Mouse (Mus musculus) gastrocnemius, postnatal 14 days (tissue): Measurements from ENCODE around the gene Mea1. TPM values are rescaled to one million over a fixed set of nuclear protein-coding genes. Genes with fewer than 3 reads are reported as not detected.

Experiments used
- DNase-seq: peaks from one replicate; pipeline ENCODE4 v3.0.0; 2021; ENCODE audit warnings: mixed read lengths
- intact Hi-C: fragments of 180-260 bp; cut with DNase I; formaldehyde crosslinking; loops from one replicate; pipeline ENCODE4 v1.15.1; 2025; ENCODE audit warnings: low total_unique reads
- total RNA-seq, 2 experiments: library from RNA; stranded (reverse); gene quantifications; 2 replicates each; pipeline ENCODE4 v1.2.3; 2021

The Mea1 gene
- total RNA-seq, 2 experiments from 2014 or later = 46.2 to 57.6 TPM

GRCm38 (mm10) chr17:46728021-46728420 is 49.4 kb downstream of the Mea1 start:
- intact Hi-C loops = loop anchor here (5.0 kb wide), 1 partner anchor 201 kb away; no protein-coding TSS in a partner anchor
- DNase-seq = no peak

- intact Hi-C loops = loop anchor here (5.0 kb wide), 1 partner anchor 201 kb away; no protein-coding TSS in a partner anchor
- no peak for DNase-seq
These were observed 49.9 kb downstream of the Mea1 start for GRCm38 (mm10) chr17:46728496-46728895.

DNA sequence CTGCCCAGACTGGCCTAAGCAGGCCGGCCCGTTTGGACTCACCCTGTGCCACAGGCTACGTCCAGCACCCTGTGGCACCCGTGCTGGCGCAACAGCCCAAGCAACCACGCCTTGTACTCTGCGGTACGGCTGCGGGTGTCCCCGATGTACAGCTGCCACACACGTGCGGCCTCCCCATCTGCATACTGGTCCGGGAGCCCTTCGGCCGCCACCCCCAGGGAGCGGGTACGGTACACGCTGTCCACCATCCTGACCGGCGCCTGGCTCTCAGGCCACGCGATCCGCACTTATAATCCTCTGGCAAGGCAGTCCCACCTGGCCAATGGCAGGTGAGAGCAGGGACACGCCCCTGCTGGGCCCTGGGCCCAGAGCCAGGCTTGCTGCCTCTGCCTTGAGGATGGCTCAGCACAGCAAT is 50.3 kb downstream of the Mea1 start, which contains the start of gene Gnmt:
Gene Gnmt (minus strand): TSS at position 265 of the 415 bp plus-strand sequence.
- no peak for DNase-seq

More for the DNA sequence above, 50.3 kb downstream of the Mea1 start, which contains the start of gene Gnmt:
- intact Hi-C loops = loop anchor here (5.0 kb wide), 1 partner anchor 202 kb away; no protein-coding TSS in a partner anchor

Other genes starting within 250 kb of the Mea1 start
- 1 to 10 TPM in 1 of 2 experiments, under 1 TPM in 1; 0.78 to 1.7 TPM for gene Crip3, start 249.9 kb upstream of the Mea1 start, total RNA-seq
- gene Slc22a7, start 240.3 kb upstream of the Mea1 start, total RNA-seq = not detected
- 1 to 10 TPM; 3.3 to 4.6 TPM for gene Ttbk1, start 191.1 kb upstream of the Mea1 start, total RNA-seq
- gene Dnph1, start 182.1 kb upstream of the Mea1 start, total RNA-seq = 1 to 10 TPM; 4.8 to 6.3 TPM
- 10 to 100 TPM in 1 of 2 experiments, 1 to 10 TPM in 1; 9.5 to 11.9 TPM for gene Cul9, start 132.4 kb upstream of the Mea1 start, total RNA-seq
- gene Srf, start 122.6 kb upstream of the Mea1 start, total RNA-seq = 10 to 100 TPM; 48.7 to 66.2 TPM
- 1 to 10 TPM; 5.8 to 7.2 TPM for gene Ptk7, start 49.3 kb upstream of the Mea1 start, total RNA-seq
- gene Klc4, start 32.8 kb upstream of the Mea1 start, total RNA-seq = 10 to 100 TPM; 13.7 to 14.9 TPM
- 100 to 1,000 TPM; 102 to 107 TPM for gene Mrpl2, start 32.6 kb upstream of the Mea1 start, total RNA-seq
- 10 to 100 TPM; 20.1 to 25.5 TPM for gene Cul7, start 28.5 kb upstream of the Mea1 start, total RNA-seq
- 10 to 100 TPM in 1 of 2 experiments, 1 to 10 TPM in 1; 9.5 to 11.8 TPM for gene Rrp36, start 4.4 kb upstream of the Mea1 start, total RNA-seq
- 100 to 1,000 TPM; 150 to 154 TPM for gene Klhdc3, start 2.1 kb downstream of the Mea1 start, total RNA-seq
- gene Ppp2r5d, start 26.3 kb downstream of the Mea1 start, total RNA-seq = 10 to 100 TPM; 26.9 to 29.1 TPM
- 10 to 100 TPM; 10.1 to 11.2 TPM for gene Pex6, start 32.7 kb downstream of the Mea1 start, total RNA-seq
- gene Gnmt, start 50.4 kb downstream of the Mea1 start, total RNA-seq = under 1 TPM; 0.41 to 0.75 TPM
- gene Cnpy3, start 73.4 kb downstream of the Mea1 start, total RNA-seq = 10 to 100 TPM; 11.3 to 16.5 TPM
- not detected for gene Ptcra, start 84.9 kb downstream of the Mea1 start, total RNA-seq
- 10 to 100 TPM; 37.8 to 40.2 TPM for gene 2310039H08Rik, start 93.8 kb downstream of the Mea1 start, total RNA-seq
- 10 to 100 TPM; 54.3 to 57.3 TPM for gene Rpl7l1, start 103.9 kb downstream of the Mea1 start, total RNA-seq
- 10 to 100 TPM in 1 of 2 experiments, 1 to 10 TPM in 1; 9.4 to 10.5 TPM for gene Bicral, start 179.7 kb downstream of the Mea1 start, total RNA-seq
- gene Tbcc, start 211.9 kb downstream of the Mea1 start, total RNA-seq = 10 to 100 TPM; 12.9 to 14.5 TPM
- gene Prph2, start 231.7 kb downstream of the Mea1 start, total RNA-seq = not detected